Mouse (Mus musculus): ENCODE data around the gene Gm6583. TPM values are rescaled to one million over a fixed set of nuclear protein-coding genes. Genes with fewer than 3 reads are reported as not detected.
A peak's percentile ranks its signal among the peaks of the same experiment; 100 is the strongest.

The Gm6583 gene
- polyA plus RNA-seq (2014; fragmentation: Nextera tagmentation; extraction: Ambion mirVana), result not detected in 2 replicates

DNA sequence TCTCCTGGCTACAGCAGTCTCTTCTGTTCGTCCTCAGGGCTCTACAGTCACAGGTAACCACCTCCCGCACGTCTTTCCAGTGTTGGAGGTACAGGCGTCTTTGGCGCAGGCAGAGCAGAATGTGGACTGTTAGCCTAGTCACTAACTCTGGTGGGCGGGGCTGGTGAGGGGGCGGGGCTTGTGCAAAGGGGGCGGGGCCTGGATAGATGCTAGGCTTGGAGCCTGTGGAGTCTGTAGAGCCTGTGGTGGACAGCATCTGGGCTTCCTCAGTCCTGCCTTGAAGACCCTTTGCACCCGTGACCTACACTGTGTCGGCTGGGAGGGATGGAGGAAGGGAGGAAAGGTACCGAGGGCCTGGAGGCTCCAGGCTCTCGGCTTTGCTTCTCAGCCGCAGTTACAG lies at the start of gene Gm6583:
TSS of gene Gm6583 (minus strand) at position 124 of the 400 bp plus-strand sequence.
- ATAC-seq (ENCODE audit: low FRiP score), result no peak
- Histone ChIP-seq H3K4me1 (ENCODE audit: control insufficient read depth, insufficient read depth, low read length) (no peaks in the 10 kb centered on the region), H3K9ac (ENCODE audit: low read length) (no peak within 1 kb of the TSS), H3K4me2 (no peak within 1 kb of the TSS), H3K4me3 (ENCODE audit: low read depth, low read length) (no peak within 1 kb of the TSS), H3K36me3 (ENCODE audit: control insufficient read depth, insufficient read depth, low read length) (no peaks in the 10 kb centered on the region; the same call in 1 of the 2 replicates), H3K27me3 (ENCODE audit: control insufficient read depth, insufficient read depth, low read length) (no peaks in the 10 kb centered on the region), H3K9me3 (ENCODE audit: control insufficient read depth, low read length) (no peaks in the 10 kb centered on the region), H3K27ac (ENCODE audit: low read depth, low read length) (no peak within 1 kb of the TSS)
- no peak for DNase-seq (ENCODE audit: low spot score, missing footprints)
- 71% methylated on average over 12 of the region's 13 CpGs for WGBS

DNA sequence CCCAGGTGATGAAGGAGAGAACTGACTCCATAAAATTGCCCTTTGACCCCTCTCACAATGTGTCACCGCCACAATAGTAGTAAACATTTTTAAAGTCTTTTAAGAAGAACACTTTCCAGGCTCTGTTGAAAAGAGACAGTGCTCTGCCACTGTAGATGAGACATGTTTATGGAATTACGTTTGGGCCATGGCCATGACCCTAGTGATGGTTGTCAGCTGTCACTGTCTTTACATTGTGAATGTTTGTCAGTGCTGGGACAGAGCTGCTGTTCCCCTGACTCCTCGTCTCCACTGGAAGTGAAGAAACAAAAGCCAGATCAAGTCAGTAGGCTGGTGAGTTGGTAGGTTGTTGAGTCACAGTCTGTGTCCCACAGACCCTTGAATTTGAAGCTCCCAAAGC lies 46.6 kb upstream of the Gm6583 start:
- no peaks in the 10 kb centered on the region for H3K36me3 ChIP-seq (ENCODE audit: control insufficient read depth, insufficient read depth, low read length)
- 71% methylated on average over 3 of the region's 3 CpGs for WGBS
- ATAC-seq (ENCODE audit: low FRiP score) (no peak), DNase-seq (ENCODE audit: low spot score, missing footprints) (peak; percentile 77)
- no peak overlapping the region for H3K9ac ChIP-seq (ENCODE audit: low read length)
- H3K4me3 ChIP-seq (ENCODE audit: low read depth, low read length), result no peak overlapping the region
- no peak overlapping the region for H3K27ac ChIP-seq (ENCODE audit: low read depth, low read length)
- no peaks in the 10 kb centered on the region for H3K27me3 ChIP-seq (ENCODE audit: control insufficient read depth, insufficient read depth, low read length)
- H3K4me1 ChIP-seq (ENCODE audit: control insufficient read depth, insufficient read depth, low read length), result no peaks in the 10 kb centered on the region
- no peaks in the 10 kb centered on the region for H3K9me3 ChIP-seq (ENCODE audit: control insufficient read depth, low read length)
- H3K4me2 ChIP-seq, result no peak overlapping the region

DNA sequence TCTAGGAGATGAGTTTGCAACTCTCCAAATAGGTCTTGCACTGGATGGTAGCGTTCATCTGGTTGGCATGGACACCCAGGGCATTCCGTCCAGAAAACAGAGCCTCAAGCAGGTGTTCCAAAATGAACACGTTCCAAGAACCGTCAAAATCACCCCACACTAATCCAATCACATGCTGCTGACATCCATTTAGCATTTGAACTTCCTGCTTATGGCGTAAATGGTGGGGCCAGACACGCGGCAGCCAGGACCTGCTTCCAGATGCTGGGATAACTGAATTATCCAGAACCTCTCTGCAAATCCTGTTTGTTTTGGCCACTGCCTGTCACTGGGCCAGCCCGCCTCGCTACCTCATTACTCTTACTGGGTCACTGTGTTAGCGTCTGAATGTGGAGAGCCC lies 43.5 kb upstream of the Gm6583 start:
- ATAC-seq (ENCODE audit: low FRiP score) (no peak), DNase-seq (ENCODE audit: low spot score, missing footprints) (peak; percentile 69)
- peaks cover 3% of the 10 kb centered on the region; the same call in 1 of the 2 replicates for H3K4me1 ChIP-seq (ENCODE audit: control insufficient read depth, insufficient read depth, low read length)
- H3K27me3 ChIP-seq (ENCODE audit: control insufficient read depth, insufficient read depth, low read length), result no peaks in the 10 kb centered on the region
- no peak overlapping the region for H3K27ac ChIP-seq (ENCODE audit: low read depth, low read length)
- no peaks in the 10 kb centered on the region for H3K36me3 ChIP-seq (ENCODE audit: control insufficient read depth, insufficient read depth, low read length)
- H3K9ac ChIP-seq (ENCODE audit: low read length), result no peak overlapping the region
- H3K4me2 ChIP-seq, result no peak overlapping the region
- H3K4me3 ChIP-seq (ENCODE audit: low read depth, low read length), result no peak overlapping the region
- no peaks in the 10 kb centered on the region for H3K9me3 ChIP-seq (ENCODE audit: control insufficient read depth, low read length)
- WGBS, result 75% methylated on average over 10 of the region's 10 CpGs

DNA sequence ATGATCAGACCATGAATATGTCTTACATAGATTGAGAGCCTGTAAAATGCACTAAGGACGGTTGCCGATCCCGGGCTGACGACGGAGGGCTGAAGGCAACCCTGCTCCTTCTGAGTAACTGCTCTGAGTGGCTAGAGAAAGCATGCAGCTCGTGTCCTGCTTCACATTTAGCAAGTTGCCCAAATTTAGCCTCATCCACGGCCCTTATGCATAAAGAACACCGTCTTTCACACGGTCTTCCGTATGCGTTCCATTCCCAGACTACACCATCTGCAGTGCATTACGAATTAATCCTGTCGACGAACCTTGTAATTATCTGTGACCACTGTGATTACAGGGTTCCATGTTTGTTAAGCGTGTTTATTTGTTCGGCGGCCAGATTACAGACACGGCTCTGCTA lies 40.2 kb upstream of the Gm6583 start:
- 87% methylated on average over 18 of the region's 18 CpGs for WGBS
- H3K4me2 ChIP-seq, result no peak overlapping the region
- H3K9me3 ChIP-seq (ENCODE audit: control insufficient read depth, low read length), result no peaks in the 10 kb centered on the region
- H3K9ac ChIP-seq (ENCODE audit: low read length), result no peak overlapping the region
- no peak overlapping the region for H3K4me3 ChIP-seq (ENCODE audit: low read depth, low read length)
- H3K27ac ChIP-seq (ENCODE audit: low read depth, low read length), result no peak overlapping the region
- H3K27me3 ChIP-seq (ENCODE audit: control insufficient read depth, insufficient read depth, low read length), result no peaks in the 10 kb centered on the region
- ATAC-seq (ENCODE audit: low FRiP score) (no peak), DNase-seq (ENCODE audit: low spot score, missing footprints) (peak; percentile 79)
- H3K36me3 ChIP-seq (ENCODE audit: control insufficient read depth, insufficient read depth, low read length), result no peaks in the 10 kb centered on the region
- peaks cover 11% of the 10 kb centered on the region; the same call in 1 of the 2 replicates for H3K4me1 ChIP-seq (ENCODE audit: control insufficient read depth, insufficient read depth, low read length)

DNA sequence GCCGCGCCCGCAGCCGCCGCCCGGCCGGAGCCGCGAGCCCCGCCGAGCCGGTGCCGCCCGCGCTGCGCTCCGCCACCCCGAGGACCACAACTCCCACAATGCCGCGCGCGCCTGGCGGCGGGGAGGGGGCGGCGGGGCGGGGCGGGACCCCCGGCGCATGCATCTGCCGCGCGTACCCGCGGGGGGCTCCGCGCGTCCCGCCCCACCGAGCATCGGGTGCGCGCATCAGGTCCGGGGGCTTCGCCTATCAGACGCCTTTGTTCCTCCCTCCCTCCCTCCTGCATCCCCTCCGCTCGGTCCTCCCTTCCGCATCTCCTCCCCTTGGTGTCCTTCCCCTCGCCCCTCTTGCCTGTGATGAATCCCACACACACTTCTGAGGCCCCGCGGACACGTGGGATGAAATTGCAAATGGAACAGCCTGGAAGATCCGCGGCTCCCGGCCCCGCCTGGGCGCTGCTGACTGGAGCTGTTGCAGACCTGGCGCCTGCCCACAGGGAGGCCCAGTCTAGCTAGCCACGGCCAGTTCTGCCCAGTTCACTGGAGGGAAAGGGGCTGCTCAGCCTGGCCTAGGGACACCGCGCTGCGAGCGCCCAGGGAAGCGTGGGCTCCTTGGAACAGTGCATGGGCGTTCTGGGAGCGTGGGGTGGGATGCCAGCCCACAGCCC lies 39.1 kb upstream of the Gm6583 start, which contains the start of gene Asphd2:
TSS of gene Asphd2 (minus strand) at position 88 of the 665 bp plus-strand sequence.
- Histone ChIP-seq H3K4me1 (ENCODE audit: control insufficient read depth, insufficient read depth, low read length) (peaks cover 11% of the 10 kb centered on the region; the same call in 1 of the 2 replicates), H3K9ac (ENCODE audit: low read length) (peak within 1 kb of the TSS; percentile 81), H3K9me3 (ENCODE audit: control insufficient read depth, low read length) (no peaks in the 10 kb centered on the region), H3K27ac (ENCODE audit: low read depth, low read length) (peak within 1 kb of the TSS; percentile 55), H3K27me3 (ENCODE audit: control insufficient read depth, insufficient read depth, low read length) (no peaks in the 10 kb centered on the region), H3K36me3 (ENCODE audit: control insufficient read depth, insufficient read depth, low read length) (0 out of 2 replicates have a peak, but pooled peaks cover 2% of the 10 kb centered on the region), H3K4me2 (peak within 1 kb of the TSS; percentile 73), H3K4me3 (ENCODE audit: low read depth, low read length) (peak within 1 kb of the TSS; percentile 72)
- WGBS, result under 1% methylated on average over 51 of the region's 67 CpGs
- ATAC-seq (ENCODE audit: low FRiP score), result peak; percentile 86
- peak; percentile 98 for DNase-seq (ENCODE audit: low spot score, missing footprints)

DNA sequence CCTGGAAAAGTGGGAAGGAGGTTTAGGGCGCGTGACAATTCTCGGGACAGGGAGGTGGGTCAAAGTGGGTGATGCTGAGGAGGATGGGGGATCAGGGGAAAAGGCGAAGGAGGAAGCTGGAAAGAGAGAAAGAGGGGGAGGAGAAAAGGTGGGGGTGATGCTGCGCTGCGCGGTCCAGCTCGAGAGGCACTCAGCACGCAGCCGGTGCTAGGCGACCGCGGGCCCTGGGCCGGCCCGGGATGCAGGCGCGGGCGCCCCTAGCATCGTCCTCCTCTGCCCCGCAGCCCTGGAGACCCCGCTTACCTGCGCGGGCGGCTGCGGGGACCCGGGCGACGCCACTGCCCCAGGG lies 38.6 kb upstream of the Gm6583 start:
- WGBS, result 1% methylated on average over 28 of the region's 28 CpGs
- 0 out of 2 replicates have a peak, but pooled peaks cover 2% of the 10 kb centered on the region for H3K36me3 ChIP-seq (ENCODE audit: control insufficient read depth, insufficient read depth, low read length)

DNA sequence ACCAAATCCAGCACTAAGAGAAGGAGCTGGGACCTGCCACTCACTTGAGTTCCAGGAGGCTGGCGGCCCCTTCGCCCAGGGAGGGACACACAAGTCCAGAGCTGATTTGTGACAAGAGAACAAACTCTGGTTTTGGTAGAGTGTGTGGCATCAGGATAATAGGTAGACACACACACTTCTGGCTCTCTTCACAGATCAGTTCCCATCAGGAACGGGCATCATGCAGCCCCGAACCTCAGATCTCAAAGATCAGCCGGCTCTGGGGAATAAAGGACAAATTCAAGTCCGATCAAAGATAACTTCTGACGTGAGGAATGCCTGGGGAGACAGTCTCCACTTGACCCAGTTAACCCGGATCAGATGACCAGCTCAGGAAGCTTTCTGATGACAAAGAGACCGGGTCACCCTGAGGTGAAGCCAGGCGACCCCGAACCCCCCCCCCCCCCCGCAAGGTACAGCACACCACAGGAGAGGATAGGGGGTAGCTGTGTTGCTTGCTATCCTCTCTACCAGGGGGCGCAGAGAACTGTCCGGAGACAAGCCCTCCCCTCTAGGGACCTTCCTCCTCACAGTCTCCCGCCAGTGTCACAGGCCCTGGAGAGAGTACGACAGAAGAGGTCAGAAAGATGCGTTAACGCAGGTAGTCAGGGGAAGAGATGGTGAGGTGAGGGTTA lies 38.0 kb upstream of the Gm6583 start:
- WGBS, result 7% methylated on average over 18 of the region's 18 CpGs
- Histone ChIP-seq H3K27me3 (ENCODE audit: control insufficient read depth, insufficient read depth, low read length) (no peaks in the 10 kb centered on the region), H3K9me3 (ENCODE audit: control insufficient read depth, low read length) (no peaks in the 10 kb centered on the region), H3K4me2 (peak overlapping the region; percentile 73), H3K4me1 (ENCODE audit: control insufficient read depth, insufficient read depth, low read length) (peaks cover 11% of the 10 kb centered on the region; the same call in 1 of the 2 replicates), H3K9ac (ENCODE audit: low read length) (peak overlapping the region; percentile 81), H3K36me3 (ENCODE audit: control insufficient read depth, insufficient read depth, low read length) (0 out of 2 replicates have a peak, but pooled peaks cover 2% of the 10 kb centered on the region), H3K4me3 (ENCODE audit: low read depth, low read length) (peak overlapping the region; percentile 72), H3K27ac (ENCODE audit: low read depth, low read length) (no peak overlapping the region)
- ATAC-seq (ENCODE audit: low FRiP score) (peak; percentile 45), DNase-seq (ENCODE audit: low spot score, missing footprints) (peak; percentile 91)

More for the DNA sequence above, 38.6 kb upstream of the Gm6583 start:
- peak overlapping the region; percentile 81 for H3K9ac ChIP-seq (ENCODE audit: low read length)
- peak overlapping the region; percentile 55; the same call in 1 of the 2 replicates for H3K27ac ChIP-seq (ENCODE audit: low read depth, low read length)
- H3K4me1 ChIP-seq (ENCODE audit: control insufficient read depth, insufficient read depth, low read length), result peaks cover 11% of the 10 kb centered on the region; the same call in 1 of the 2 replicates
- DNase-seq (ENCODE audit: low spot score, missing footprints), result peak; percentile 91
- peak; percentile 83 for ATAC-seq (ENCODE audit: low FRiP score)
- H3K4me2 ChIP-seq, result peak overlapping the region; percentile 73
- no peaks in the 10 kb centered on the region for H3K9me3 ChIP-seq (ENCODE audit: control insufficient read depth, low read length)
- H3K27me3 ChIP-seq (ENCODE audit: control insufficient read depth, insufficient read depth, low read length), result no peaks in the 10 kb centered on the region
- peak overlapping the region; percentile 72 for H3K4me3 ChIP-seq (ENCODE audit: low read depth, low read length)

DNA sequence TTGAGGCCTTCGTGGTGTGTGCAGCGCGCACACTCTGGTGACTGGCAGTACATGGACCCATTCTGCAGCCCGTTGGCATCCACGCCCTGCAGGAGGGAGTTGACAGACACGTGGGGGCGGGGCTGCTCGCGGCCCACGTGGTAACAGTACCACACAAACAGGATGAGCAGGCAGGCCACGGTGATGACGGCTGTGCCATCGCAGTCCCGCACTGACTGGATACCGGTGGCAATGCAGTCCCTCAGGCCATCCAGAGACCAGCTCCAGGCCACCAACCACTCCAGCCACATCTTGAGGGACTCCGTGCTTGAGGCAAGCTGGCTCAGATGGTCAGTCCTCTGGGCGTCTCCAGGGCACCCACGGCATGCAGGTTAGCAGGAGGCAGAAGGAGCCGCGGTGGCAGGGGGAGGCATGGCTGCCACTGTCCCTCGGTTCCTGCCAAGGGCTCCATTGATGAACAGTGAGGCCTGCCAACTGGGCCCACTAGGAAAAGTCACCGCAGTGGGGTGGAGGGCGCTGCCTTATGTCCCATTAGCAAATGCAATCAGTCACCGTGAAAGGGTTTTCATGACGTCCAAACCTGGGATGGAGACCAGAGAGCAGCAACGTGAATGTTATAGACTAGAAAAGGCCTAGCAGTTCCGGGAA lies 36.0 kb upstream of the Gm6583 start:
- 68% methylated on average over 27 of the region's 27 CpGs for WGBS
- Histone ChIP-seq H3K4me1 (ENCODE audit: control insufficient read depth, insufficient read depth, low read length) (peaks cover 11% of the 10 kb centered on the region; the same call in 1 of the 2 replicates), H3K27me3 (ENCODE audit: control insufficient read depth, insufficient read depth, low read length) (no peaks in the 10 kb centered on the region), H3K9me3 (ENCODE audit: control insufficient read depth, low read length) (no peaks in the 10 kb centered on the region), H3K4me3 (ENCODE audit: low read depth, low read length) (no peak overlapping the region), H3K36me3 (ENCODE audit: control insufficient read depth, insufficient read depth, low read length) (0 out of 2 replicates have a peak, but pooled peaks cover 2% of the 10 kb centered on the region), H3K27ac (ENCODE audit: low read depth, low read length) (no peak overlapping the region), H3K4me2 (no peak overlapping the region), H3K9ac (ENCODE audit: low read length) (no peak overlapping the region)
- ATAC-seq (ENCODE audit: low FRiP score) (no peak), DNase-seq (ENCODE audit: low spot score, missing footprints) (peak; percentile 73)

Measured in midbrain, embryonic 11.5 days (tissue).